Mouse (Mus musculus): ENCODE data around the gene Gm20388. TPM values are rescaled to one million over a fixed set of nuclear protein-coding genes. Genes with fewer than 3 reads are reported as not detected.

Gene Gm20388
- polyA plus RNA-seq, 1 experiment from 2014 or later, result not detected

DNA sequence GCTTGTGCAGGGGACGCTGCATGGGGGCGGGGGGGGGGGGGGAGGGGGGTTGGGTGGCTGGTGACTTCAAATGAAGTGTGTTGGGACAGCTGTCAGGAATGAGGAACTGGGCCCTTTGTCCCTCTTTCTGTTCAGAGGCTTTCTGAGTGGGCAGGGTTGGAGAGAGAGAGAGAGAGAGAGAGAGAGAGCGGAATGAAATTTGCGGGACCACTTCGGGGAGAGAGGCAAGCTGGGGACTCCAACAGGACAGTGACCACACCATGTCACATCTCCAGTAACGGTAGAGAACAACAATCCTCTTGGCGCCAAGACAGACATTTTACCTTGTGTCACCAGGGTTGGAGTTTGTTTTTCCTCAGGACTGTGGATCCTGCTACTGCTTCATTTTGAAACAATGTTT, 1934.1 kb downstream of the Gm20388 start:
- Histone ChIP-seq H3K27me3 (no peaks in the 10 kb centered on the region), H3K4me3 (no peak overlapping the region), H3K27ac (replicated peaks) (no peak overlapping the region), H3K4me2 (replicated peaks) (no peak overlapping the region), H3K9ac (replicated peaks) (no peak overlapping the region), H3K9me3 (no peaks in the 10 kb centered on the region), H3K4me1 (no peaks in the 10 kb centered on the region), H3K36me3 (no peaks in the 10 kb centered on the region)
- WGBS, result 43% methylated on average over 5 of the region's 7 CpGs
- no peak for ATAC-seq (replicated peaks)

DNA sequence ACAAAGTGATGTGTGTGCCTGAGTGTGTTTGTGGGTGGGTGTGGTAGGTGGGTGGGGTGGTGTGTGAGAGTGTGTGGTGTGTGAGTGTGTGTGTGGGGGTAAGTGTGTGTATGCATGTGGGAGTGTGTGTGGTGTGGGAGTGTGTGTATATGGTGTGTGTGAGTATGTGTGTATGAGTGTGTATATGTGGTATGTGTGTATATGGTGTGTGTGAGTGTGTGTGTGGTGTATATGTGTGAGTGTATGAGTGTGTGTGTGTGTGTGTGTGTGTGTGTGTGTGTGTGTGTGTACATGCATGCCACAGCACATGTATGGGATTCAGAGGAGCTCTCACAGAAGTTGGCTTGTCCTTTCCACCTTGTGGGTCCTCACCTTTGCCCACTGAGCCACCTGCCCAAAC, 1936.2 kb downstream of the Gm20388 start:
- Histone ChIP-seq H3K27ac (replicated peaks) (no peak overlapping the region), H3K9ac (replicated peaks) (no peak overlapping the region), H3K4me2 (replicated peaks) (no peak overlapping the region), H3K4me3 (no peak overlapping the region), H3K9me3 (no peaks in the 10 kb centered on the region), H3K27me3 (no peaks in the 10 kb centered on the region), H3K36me3 (no peaks in the 10 kb centered on the region), H3K4me1 (peaks cover 16% of the 10 kb centered on the region)
- ATAC-seq (replicated peaks), result no peak

DNA sequence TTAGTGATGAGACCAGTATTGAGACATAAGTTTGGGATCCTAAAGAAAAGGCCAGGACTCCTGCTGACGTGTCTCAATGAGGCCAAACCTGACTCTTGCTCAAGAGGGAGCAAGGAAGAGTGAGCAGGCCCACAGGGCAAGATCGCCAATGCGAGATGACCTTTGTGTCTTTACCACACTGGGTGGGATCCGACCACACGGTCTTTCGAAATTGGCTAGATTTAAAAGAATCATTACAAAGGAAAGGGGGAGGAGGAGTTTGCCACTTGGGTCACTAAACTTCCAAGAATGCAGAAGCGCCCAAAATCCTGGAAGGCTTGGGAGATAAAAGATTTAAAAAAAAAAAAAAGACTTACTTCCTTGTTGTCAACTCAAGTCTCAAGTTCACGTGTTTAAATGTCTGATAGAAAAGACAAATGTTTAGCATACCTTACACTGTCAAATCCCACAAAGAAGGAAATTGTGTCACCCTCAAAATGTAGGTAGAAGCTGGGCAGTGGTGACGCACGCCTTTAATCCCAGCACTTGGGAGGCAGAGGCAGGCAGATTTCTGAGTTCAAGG, 1936.7 kb downstream of the Gm20388 start:
- H3K9me3 ChIP-seq, result no peaks in the 10 kb centered on the region
- WGBS, result 75% methylated on average over 10 of the region's 10 CpGs
- no peaks in the 10 kb centered on the region for H3K27me3 ChIP-seq
- no peak for ATAC-seq (replicated peaks)
- no peak overlapping the region for H3K9ac ChIP-seq (replicated peaks)
- no peaks in the 10 kb centered on the region for H3K36me3 ChIP-seq
- H3K4me3 ChIP-seq, result no peak overlapping the region
- H3K4me1 ChIP-seq, result peaks cover 16% of the 10 kb centered on the region
- no peak overlapping the region for H3K27ac ChIP-seq (replicated peaks)
- H3K4me2 ChIP-seq (replicated peaks), result no peak overlapping the region

DNA sequence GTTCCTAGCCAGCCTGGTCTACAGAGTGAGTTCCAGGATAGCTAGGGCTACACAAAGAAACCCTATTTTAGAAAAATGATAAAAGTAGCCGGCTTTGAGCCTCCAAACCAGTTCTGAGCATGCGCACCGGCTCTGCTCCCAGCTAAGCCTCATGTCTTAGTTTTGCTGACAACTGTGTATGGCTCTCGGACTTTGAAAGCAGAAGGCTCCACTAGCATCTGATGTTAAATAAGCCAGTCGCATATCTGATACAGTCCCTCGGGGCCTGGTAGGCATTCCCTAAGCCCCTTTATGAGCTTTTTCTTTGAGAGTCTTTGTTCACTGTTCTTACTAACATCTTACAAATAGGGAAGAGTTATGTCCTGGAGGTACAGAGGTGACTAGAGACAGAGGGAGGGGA, 1937.3 kb downstream of the Gm20388 start:
- no peak overlapping the region for H3K4me3 ChIP-seq

DNA sequence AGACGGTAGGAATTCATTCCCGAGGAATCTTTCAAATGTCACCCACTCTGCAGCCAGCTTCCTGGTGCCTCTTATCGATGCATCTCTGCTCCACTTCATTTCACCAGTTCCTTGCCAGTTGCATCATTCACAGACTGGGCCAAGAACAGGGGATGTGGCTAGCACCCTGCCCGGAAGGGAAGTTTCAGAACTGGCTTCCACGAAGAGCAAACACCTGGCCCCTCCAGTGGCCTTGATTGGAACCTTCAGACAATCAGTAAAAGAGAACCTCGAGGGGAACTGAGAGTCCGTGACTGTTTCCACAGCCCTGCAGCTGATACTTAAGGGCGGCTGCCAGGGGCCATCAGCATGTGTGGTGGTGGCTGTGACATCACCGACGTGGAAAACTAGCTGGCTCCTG, 1937.9 kb downstream of the Gm20388 start:
- Histone ChIP-seq H3K27ac (replicated peaks) (no peak overlapping the region), H3K36me3 (no peaks in the 10 kb centered on the region), H3K4me1 (peaks cover 16% of the 10 kb centered on the region), H3K4me3 (no peak overlapping the region), H3K4me2 (replicated peaks) (no peak overlapping the region), H3K9me3 (no peaks in the 10 kb centered on the region), H3K9ac (replicated peaks) (no peak overlapping the region), H3K27me3 (no peaks in the 10 kb centered on the region)
- ATAC-seq (replicated peaks), result no peak
- 72% methylated on average over 10 of the region's 10 CpGs for WGBS

More for the DNA sequence above, 1937.3 kb downstream of the Gm20388 start:
- ATAC-seq (replicated peaks), result no peak
- Histone ChIP-seq H3K9ac (replicated peaks) (no peak overlapping the region), H3K36me3 (no peaks in the 10 kb centered on the region), H3K27ac (replicated peaks) (no peak overlapping the region), H3K4me2 (replicated peaks) (no peak overlapping the region), H3K9me3 (no peaks in the 10 kb centered on the region), H3K27me3 (no peaks in the 10 kb centered on the region), H3K4me1 (peaks cover 16% of the 10 kb centered on the region)
- WGBS, result 69% methylated on average over 6 of the region's 6 CpGs

DNA sequence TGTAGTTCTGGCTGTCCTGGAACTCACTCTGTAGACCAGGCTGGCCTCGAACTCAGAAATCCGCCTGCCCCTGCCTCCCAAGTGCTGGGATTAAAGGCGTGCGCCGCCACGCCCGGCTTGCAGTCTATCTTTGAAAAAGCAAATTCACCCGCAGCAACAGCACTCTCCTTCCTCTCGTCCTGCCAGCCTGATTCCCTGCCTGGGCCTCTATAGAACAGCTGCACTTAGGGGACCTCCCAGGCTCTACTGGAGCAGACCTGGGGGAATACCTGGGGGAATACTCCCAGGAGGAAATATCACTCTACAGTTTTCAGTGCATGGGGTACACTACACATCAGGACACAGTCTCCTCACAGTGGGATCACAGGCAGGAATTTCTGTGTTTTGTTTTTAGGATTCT, 1938.7 kb downstream of the Gm20388 start:
- Histone ChIP-seq H3K4me3 (no peak overlapping the region), H3K36me3 (no peaks in the 10 kb centered on the region), H3K27me3 (no peaks in the 10 kb centered on the region), H3K27ac (replicated peaks) (no peak overlapping the region), H3K4me1 (peaks cover 16% of the 10 kb centered on the region), H3K9ac (replicated peaks) (no peak overlapping the region), H3K4me2 (replicated peaks) (no peak overlapping the region), H3K9me3 (no peaks in the 10 kb centered on the region)
- WGBS, result 69% methylated on average over 9 of the region's 9 CpGs
- no peak for ATAC-seq (replicated peaks)

DNA sequence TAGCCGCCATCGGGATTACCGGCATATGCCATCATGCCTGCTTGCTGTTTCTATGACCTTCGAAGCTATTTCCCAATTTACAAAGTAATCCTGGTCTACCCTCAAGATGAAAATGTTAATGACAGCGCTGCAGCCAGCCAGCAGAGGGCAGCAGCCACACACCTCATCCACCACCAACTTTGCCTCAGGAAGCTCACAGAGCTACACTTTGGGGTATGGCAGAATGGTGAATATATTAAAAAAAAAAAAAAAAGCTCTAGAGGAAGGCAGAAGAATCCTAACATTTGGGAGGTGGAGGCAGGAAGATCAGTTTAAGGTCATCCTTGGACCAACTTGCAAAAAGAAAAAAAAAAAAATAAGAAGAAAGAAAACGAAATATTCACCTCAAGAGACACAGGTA, 1939.4 kb downstream of the Gm20388 start:
- Histone ChIP-seq H3K27ac (replicated peaks) (no peak overlapping the region), H3K36me3 (no peaks in the 10 kb centered on the region), H3K4me3 (no peak overlapping the region), H3K27me3 (no peaks in the 10 kb centered on the region), H3K9ac (replicated peaks) (no peak overlapping the region), H3K9me3 (no peaks in the 10 kb centered on the region), H3K4me2 (replicated peaks) (no peak overlapping the region), H3K4me1 (peaks cover 16% of the 10 kb centered on the region)
- WGBS, result 15% methylated on average over 6 of the region's 6 CpGs
- peak; percentile 41; the same call in 1 of the 2 replicates for ATAC-seq (replicated peaks)

DNA sequence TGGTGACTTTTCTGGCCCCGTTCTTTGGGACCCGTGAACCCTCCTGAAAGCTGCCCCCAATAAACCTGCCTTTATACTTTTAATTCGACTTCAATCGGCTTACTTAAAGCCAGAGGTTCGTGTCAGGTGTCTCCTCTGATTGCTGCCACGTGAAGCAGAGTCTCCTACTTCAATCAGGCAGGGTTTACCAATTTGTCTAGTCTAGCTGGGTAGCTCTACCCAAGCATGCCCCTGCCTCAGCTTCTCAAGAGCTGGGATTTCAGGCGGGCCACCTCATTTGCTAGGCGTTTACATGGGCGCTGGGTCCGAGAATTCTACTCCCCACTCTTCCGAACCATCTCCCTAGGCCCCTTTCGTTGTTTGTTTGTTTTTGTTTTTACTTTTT, 1939.8 kb downstream of the Gm20388 start:
- 43% methylated on average over 12 of the region's 12 CpGs for WGBS
- no peaks in the 10 kb centered on the region for H3K27me3 ChIP-seq
- H3K27ac ChIP-seq (replicated peaks), result no peak overlapping the region
- H3K9me3 ChIP-seq, result no peaks in the 10 kb centered on the region
- no peak overlapping the region for H3K9ac ChIP-seq (replicated peaks)
- H3K36me3 ChIP-seq, result no peaks in the 10 kb centered on the region
- ATAC-seq (replicated peaks), result 0 out of 2 replicates have a peak, but pooled peaks have one; percentile 4
- H3K4me3 ChIP-seq, result no peak overlapping the region
- peaks cover 16% of the 10 kb centered on the region for H3K4me1 ChIP-seq
- peak overlapping the region; percentile 42; the same call in 1 of the 2 replicates for H3K4me2 ChIP-seq (replicated peaks)

DNA sequence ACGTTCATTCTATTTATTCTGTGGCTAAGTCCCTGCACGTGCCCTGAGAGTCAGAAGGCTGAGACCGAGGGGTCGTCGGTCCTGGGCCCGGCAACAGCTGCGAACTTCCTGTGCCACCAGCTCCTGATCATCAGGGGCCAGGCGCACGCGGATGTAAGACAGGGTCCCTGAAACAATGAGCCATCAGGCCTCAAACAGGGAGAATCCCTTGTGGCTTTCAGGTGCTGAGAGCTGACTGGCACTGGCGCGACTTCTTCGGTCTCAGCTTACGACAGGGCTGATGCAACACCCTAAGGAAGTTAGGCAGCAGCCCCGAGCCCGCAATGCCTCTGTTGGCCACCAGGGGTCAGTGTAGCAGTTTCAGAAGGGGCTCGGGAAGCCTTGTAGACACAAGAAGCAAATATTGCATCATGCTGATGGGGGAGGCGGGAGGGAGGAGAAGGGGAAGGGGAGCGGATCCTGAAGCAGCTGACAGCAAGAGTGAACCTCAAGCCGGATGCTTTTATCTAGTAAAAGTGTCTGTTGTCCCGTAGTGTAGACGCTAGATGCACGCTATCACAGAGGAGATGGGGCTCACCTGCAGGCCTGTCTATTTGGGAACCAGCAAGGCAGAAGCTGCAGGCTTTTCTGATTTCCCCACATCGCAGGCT, 1940.3 kb downstream of the Gm20388 start:
- Histone ChIP-seq H3K27ac (replicated peaks) (no peak overlapping the region), H3K4me3 (peak overlapping the region; percentile 21), H3K9me3 (no peaks in the 10 kb centered on the region), H3K9ac (replicated peaks) (peak overlapping the region; percentile 47), H3K4me1 (peaks cover 16% of the 10 kb centered on the region), H3K27me3 (no peaks in the 10 kb centered on the region), H3K36me3 (no peaks in the 10 kb centered on the region), H3K4me2 (replicated peaks) (peak overlapping the region; percentile 42)
- peak; percentile 86 for ATAC-seq (replicated peaks)
- WGBS, result 4% methylated on average over 24 of the region's 24 CpGs

DNA sequence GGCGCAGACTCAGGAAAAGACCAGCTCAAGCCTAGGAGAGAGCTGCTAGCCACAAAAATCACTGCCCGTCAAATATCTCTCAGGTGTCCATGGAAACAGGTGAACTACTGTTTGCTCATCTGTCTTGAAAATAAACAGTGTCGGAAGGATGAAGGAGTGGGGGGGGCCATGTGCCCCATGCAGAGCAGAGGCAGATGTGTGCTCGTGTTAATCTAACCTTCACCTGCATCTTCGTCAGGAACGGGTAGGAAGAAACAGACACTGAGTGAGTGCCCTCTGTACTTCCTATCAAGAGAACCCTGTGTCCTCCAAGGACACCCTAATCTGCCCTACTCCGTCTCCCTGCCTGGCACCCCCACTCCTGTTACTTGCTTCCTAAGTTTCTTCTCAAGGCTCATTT, 1941.1 kb downstream of the Gm20388 start:
- no peak for ATAC-seq (replicated peaks)

DNA sequence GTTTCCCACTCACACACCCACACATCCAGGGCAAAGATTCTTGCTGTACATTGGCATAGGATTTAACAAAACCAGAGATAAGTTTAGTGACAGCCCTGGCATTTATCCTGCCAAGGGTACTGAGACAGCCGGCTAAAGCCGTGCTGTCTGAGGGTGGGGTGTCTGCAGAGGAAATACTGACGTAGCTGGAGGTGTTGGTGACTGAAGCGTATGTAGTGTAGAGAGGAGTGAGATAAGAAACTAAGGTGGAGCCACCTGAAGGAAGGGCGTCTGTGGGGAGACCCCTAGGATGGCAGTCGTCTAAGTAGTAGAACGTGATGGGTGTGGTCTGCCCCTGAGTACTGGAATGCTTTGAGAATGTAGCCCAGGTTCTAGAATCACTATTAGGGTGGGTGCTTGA, 1941.8 kb downstream of the Gm20388 start:
- Histone ChIP-seq H3K27me3 (no peaks in the 10 kb centered on the region), H3K27ac (replicated peaks) (no peak overlapping the region), H3K4me1 (peaks cover 16% of the 10 kb centered on the region), H3K36me3 (no peaks in the 10 kb centered on the region), H3K9me3 (no peaks in the 10 kb centered on the region), H3K4me2 (replicated peaks) (no peak overlapping the region), H3K4me3 (no peak overlapping the region), H3K9ac (replicated peaks) (no peak overlapping the region)
- ATAC-seq (replicated peaks), result no peak
- WGBS, result 71% methylated on average over 7 of the region's 7 CpGs

More for the DNA sequence above, 1941.1 kb downstream of the Gm20388 start:
- no peak overlapping the region for H3K4me2 ChIP-seq (replicated peaks)
- no peak overlapping the region for H3K4me3 ChIP-seq
- H3K27me3 ChIP-seq, result no peaks in the 10 kb centered on the region
- 51% methylated on average over 7 of the region's 7 CpGs for WGBS
- H3K27ac ChIP-seq (replicated peaks), result no peak overlapping the region
- H3K9ac ChIP-seq (replicated peaks), result peak overlapping the region; percentile 47; the same call in 1 of the 2 replicates
- no peaks in the 10 kb centered on the region for H3K9me3 ChIP-seq
- no peaks in the 10 kb centered on the region for H3K36me3 ChIP-seq
- H3K4me1 ChIP-seq, result peaks cover 16% of the 10 kb centered on the region

DNA sequence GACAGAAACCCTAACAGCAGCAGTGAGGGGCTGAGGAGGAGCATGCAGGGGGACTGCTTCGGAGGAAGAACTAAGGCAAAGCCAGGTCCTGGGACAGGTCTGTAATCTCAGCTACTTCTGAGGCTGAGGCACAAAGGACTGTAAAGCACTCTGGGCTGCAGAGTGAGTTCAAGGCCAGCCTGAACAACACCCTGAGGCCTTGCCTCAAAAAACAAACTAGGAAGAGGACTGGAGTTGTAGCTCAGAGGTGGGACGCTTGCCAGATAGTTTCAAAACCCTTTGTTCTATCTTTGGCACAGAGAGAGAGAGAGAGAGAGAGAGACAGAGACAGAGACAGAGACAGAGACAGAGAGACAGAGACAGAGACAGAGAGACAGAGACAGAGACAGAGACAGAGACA, 1942.9 kb downstream of the Gm20388 start:
- H3K4me2 ChIP-seq (replicated peaks), result no peak overlapping the region
- H3K27me3 ChIP-seq, result no peaks in the 10 kb centered on the region
- peaks cover 16% of the 10 kb centered on the region for H3K4me1 ChIP-seq
- H3K9me3 ChIP-seq, result no peaks in the 10 kb centered on the region
- H3K27ac ChIP-seq (replicated peaks), result no peak overlapping the region
- WGBS, result 78% methylated on average over 2 of the region's 2 CpGs
- H3K4me3 ChIP-seq, result no peak overlapping the region
- H3K36me3 ChIP-seq, result no peaks in the 10 kb centered on the region
- ATAC-seq (replicated peaks), result no peak
- no peak overlapping the region for H3K9ac ChIP-seq (replicated peaks)

Data from forebrain, embryonic 15.5 days (tissue).